Mouse (Mus musculus) forebrain, embryonic 13.5 days (tissue): ENCODE measurements around the gene Tmem87a. TPM values are rescaled to one million over a fixed set of nuclear protein-coding genes. Genes with fewer than 3 reads are reported as not detected.

Experiments used
- polyA plus RNA-seq: library from polyadenylated mRNA; unstranded; fragments of >200 nt; fragmentation: Nextera tagmentation; extraction: Ambion mirVana; gene quantifications from 2 replicates; pipeline ENCODE4 v1.2.1, GENCODE M21; 2015

Gene Tmem87a
- polyA plus RNA-seq, 1 experiment from 2014 or later: 7.4 TPM

Other genes with a start within 250 kb of the Tmem87a start
- 9.8 and 11.3 TPM in 2 replicates for gene Ehd4, start 249.5 kb downstream of the Tmem87a start, polyA plus RNA-seq
- 0.27 and 0.47 TPM in 2 replicates for gene Pla2g4e, start 158.8 kb downstream of the Tmem87a start, polyA plus RNA-seq
- gene Pla2g4d, start 114.9 kb downstream of the Tmem87a start, polyA plus RNA-seq: not detected in 2 replicates
- gene Pla2g4f, start 89.9 kb downstream of the Tmem87a start, polyA plus RNA-seq: not detected in 2 replicates
- 37.3 and 44.4 TPM in 2 replicates for gene Vps39, start 51.0 kb downstream of the Tmem87a start, polyA plus RNA-seq
- 9.5 and 10.7 TPM in 2 replicates for gene Ganc, start 217 bp downstream of the Tmem87a start, polyA plus RNA-seq
- 1.6 and 1.7 TPM in 2 replicates for gene Capn3, start 51.9 kb upstream of the Tmem87a start, polyA plus RNA-seq
- gene Zfp106, start 159.7 kb upstream of the Tmem87a start, polyA plus RNA-seq: 48.4 and 54.2 TPM in 2 replicates
- 21.5 and 25.0 TPM in 2 replicates for gene Snap23, start 163.6 kb upstream of the Tmem87a start, polyA plus RNA-seq
- 33.5 and 38.4 TPM in 2 replicates for gene Haus2, start 205.3 kb upstream of the Tmem87a start, polyA plus RNA-seq
- 34.5 and 37.2 TPM in 2 replicates for gene Lrrc57, start 205.4 kb upstream of the Tmem87a start, polyA plus RNA-seq
- 3.1 and 3.8 TPM in 2 replicates for gene Stard9, start 225.0 kb upstream of the Tmem87a start, polyA plus RNA-seq